Mouse (Mus musculus): ENCODE measurements at regions not wholly inside any gene's neighbourhood (a gene's known extent, or its start where the extent isn't known, plus 50 kb on each side); places are given as distances from the start of the nearest gene placed in this dataset. TPM values are rescaled to one million over a fixed set of nuclear protein-coding genes. Genes with fewer than 3 reads are reported as not detected.

Small RNA genes in the stretch of these regions (microRNA-seq; reads per million reads assigned to microRNA genes)
- gene Gm24271 (ENCODE audit: insufficient number of aligned reads): not detected

Data from forebrain, embryonic 11.5 days (tissue).